Mouse (Mus musculus) G1E (cell line): Measurements from ENCODE around the gene Mas1.

Source experiments
- CTCF ChIP-seq: IDR thresholded peaks from 2 replicates; pipeline ENCODE4 v1.5.1; 2012; ENCODE audit warnings: low read depth, low read length, inconsistent platforms, mixed read lengths
- GATA1 ChIP-seq: IDR thresholded peaks from 2 replicates; pipeline ENCODE4 v1.6.1; 2012; ENCODE audit warnings: borderline replicate concordance, low read length, inconsistent platforms, mixed read lengths
- GATA2 ChIP-seq: IDR thresholded peaks from 2 replicates; pipeline ENCODE4 v1.6.1; 2012; ENCODE audit warnings: low read depth, low read length, inconsistent platforms, borderline replicate concordance
- POLR2AphosphoS5 ChIP-seq: IDR thresholded peaks from 2 replicates; pipeline ENCODE4 v1.6.1; 2012; ENCODE audit warnings: low read depth, low read length, inconsistent platforms; ENCODE audit not compliant: insufficient replicate concordance

DNA sequence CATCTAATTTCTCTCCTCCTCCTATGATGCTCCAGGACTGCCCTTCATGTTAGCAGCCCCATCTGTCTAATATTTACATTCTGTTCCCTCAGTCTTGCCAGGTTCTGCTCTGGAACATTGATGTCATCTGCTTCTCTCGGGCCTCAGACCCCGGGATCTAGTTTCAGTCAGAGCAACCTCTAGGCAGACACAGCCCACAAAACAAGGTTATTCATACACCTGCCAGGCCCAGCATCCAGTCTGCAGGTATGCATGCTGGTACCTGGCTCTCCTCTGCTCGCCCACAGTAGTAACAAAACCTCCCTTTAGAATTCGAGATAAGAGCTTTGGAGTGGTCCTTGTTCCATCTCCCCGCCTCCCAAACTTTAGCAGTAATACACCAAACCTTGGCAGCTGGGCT lies 37.6 kb downstream of the Mas1 start:
- TF ChIP-seq CTCF = no peak
- TF ChIP-seq GATA1 = no peak
- TF ChIP-seq POLR2AphosphoS5 = no peak
- no peak for TF ChIP-seq GATA2
